Comparison of ENCODE assay signal across 27 mouse cellular contexts in genomic region chr13:5480779-5481178, GRCm38 (mm10).
"Had no signal": no experiment of that assay in that cellular context is flagged by ENCODE, and none has a peak within 500 bp of the region (broad histone marks: within the 10 kb centered on the region; RNA-seq: fewer than 3 reads in every experiment).

No protein-coding gene starts in this region.

- H3K27me3 ChIP-seq: limb, embryonic 12.5 days; limb, embryonic 13.5 days; limb, embryonic 15.5 days; liver, embryonic 12.5 days; liver, embryonic 13.5 days; liver, embryonic 15.5 days; lung, embryonic 15.5 days; megakaryocyte, embryonic 14.5 days; midbrain, embryonic 12.5 days; midbrain, embryonic 13.5 days; midbrain, embryonic 15.5 days; neural tube, embryonic 12.5 days had no signal

- H3K9me3 ChIP-seq: limb, embryonic 10.5 days; limb, embryonic 12.5 days; limb, embryonic 13.5 days; limb, embryonic 15.5 days; liver, embryonic 12.5 days; liver, embryonic 13.5 days; liver, embryonic 15.5 days; lung, embryonic 15.5 days; megakaryocyte, embryonic 14.5 days; midbrain, embryonic 12.5 days; midbrain, embryonic 13.5 days; midbrain, embryonic 15.5 days; neural tube, embryonic 12.5 days had no signal

- H3K4me3 ChIP-seq: limb, embryonic 10.5 days; limb, embryonic 12.5 days; limb, embryonic 13.5 days; limb, embryonic 15.5 days; liver, embryonic 12.5 days; liver, embryonic 13.5 days; liver, embryonic 15.5 days; lung, embryonic 15.5 days; megakaryocyte, embryonic 14.5 days; midbrain, embryonic 12.5 days; midbrain, embryonic 13.5 days; midbrain, embryonic 15.5 days; myocyte; neural tube, embryonic 12.5 days had no signal

- H3K27ac ChIP-seq: limb, embryonic 10.5 days; limb, embryonic 12.5 days; limb, embryonic 13.5 days; limb, embryonic 15.5 days; liver, embryonic 12.5 days; liver, embryonic 13.5 days; liver, embryonic 14.5 days; liver, embryonic 15.5 days; lung, embryonic 15.5 days; macrophage; midbrain, embryonic 12.5 days; midbrain, embryonic 13.5 days; midbrain, embryonic 15.5 days; neural tube, embryonic 12.5 days had no signal

- H3K4me1 ChIP-seq: limb, embryonic 10.5 days; limb, embryonic 12.5 days; limb, embryonic 13.5 days; limb, embryonic 15.5 days; liver, embryonic 12.5 days; liver, embryonic 13.5 days; liver, embryonic 15.5 days; lung, embryonic 15.5 days; megakaryocyte, embryonic 14.5 days; midbrain, embryonic 12.5 days; midbrain, embryonic 13.5 days; midbrain, embryonic 15.5 days; neural tube, embryonic 12.5 days had no signal

- DNase-seq: left cerebral cortex, postnatal 4 days; liver; liver, embryonic 13.5 days; liver, postnatal 0 days; lung, adult 18-20 months; lung, adult 2 months; lung, embryonic 14.5 days; lung, postnatal 10 days; lung, postnatal 14 days; lung, postnatal 36 days; lung, postnatal 4 days; midbrain, embryonic 14.5 days had no signal

- H3K36me3 ChIP-seq: limb, embryonic 10.5 days; limb, embryonic 12.5 days; limb, embryonic 13.5 days; limb, embryonic 15.5 days; liver, embryonic 12.5 days; liver, embryonic 13.5 days; liver, embryonic 15.5 days; lung, embryonic 15.5 days; midbrain, embryonic 12.5 days; midbrain, embryonic 13.5 days; midbrain, embryonic 15.5 days; neural tube, embryonic 12.5 days had no signal
